Mouse (Mus musculus): ENCODE data around the gene Hspa1b.
A peak's percentile ranks its signal among the peaks of the same experiment; 100 is the strongest.
"Not testable (repeated sequence)": the region's sequence is repeated elsewhere in the genome, so short reads cannot be mapped to it uniquely, and the experiment has no call there.

Hspa1b gene

GRCm38 (mm10) chr17:34959130-34959778 is at the start of gene Hspa1b:
Gene Hspa1b (minus strand): TSS chr17:34959238.
- peak; percentile 78 for DNase-seq

- DNase-seq: no peak
Observed at GRCm38 (mm10) chr17:35007387-35007991, 48.5 kb upstream of the Hspa1b start.

- DNase-seq: not testable (repeated sequence)
Observed at GRCm38 (mm10) chr17:35005902-35006301, 46.9 kb upstream of the Hspa1b start.

- DNase-seq: no peak
Observed at GRCm38 (mm10) chr17:35005158-35005557, 46.1 kb upstream of the Hspa1b start.

- no peak for DNase-seq
Observed at GRCm38 (mm10) chr17:35004075-35004717, 45.2 kb upstream of the Hspa1b start.

GRCm38 (mm10) chr17:35003022-35003838 is 44.2 kb upstream of the Hspa1b start:
- DNase-seq: no peak

GRCm38 (mm10) chr17:35002153-35002865 is 43.3 kb upstream of the Hspa1b start:
- peak; percentile 54 for DNase-seq

- DNase-seq: peak; percentile 53
Observed at GRCm38 (mm10) chr17:35001452-35002152, 42.6 kb upstream of the Hspa1b start.

GRCm38 (mm10) chr17:35000717-35001451 is 41.8 kb upstream of the Hspa1b start, which contains the start of gene Vars:
Gene Vars (plus strand): TSS chr17:35000987.
- peak; percentile 89 for DNase-seq

GRCm38 (mm10) chr17:34999871-35000716 is 41.1 kb upstream of the Hspa1b start:
- DNase-seq: peak; percentile 70

GRCm38 (mm10) chr17:34998526-34999430 is 39.7 kb upstream of the Hspa1b start:
- no peak for DNase-seq

GRCm38 (mm10) chr17:34997142-34997483 is 38.1 kb upstream of the Hspa1b start:
- DNase-seq: no peak

- DNase-seq: no peak
Observed at GRCm38 (mm10) chr17:34996411-34997141, 37.5 kb upstream of the Hspa1b start.

GRCm38 (mm10) chr17:34995927-34996326 is 36.9 kb upstream of the Hspa1b start:
- DNase-seq: not testable (repeated sequence)

GRCm38 (mm10) chr17:34995192-34995591 is 36.2 kb upstream of the Hspa1b start:
- not testable (repeated sequence) for DNase-seq

GRCm38 (mm10) chr17:34994751-34995150 is 35.7 kb upstream of the Hspa1b start:
- no peak for DNase-seq

- no peak for DNase-seq
Observed at GRCm38 (mm10) chr17:34984218-34984617, 25.2 kb upstream of the Hspa1b start.

GRCm38 (mm10) chr17:34982328-34982727 is 23.3 kb upstream of the Hspa1b start:
- no peak for DNase-seq

Data from liver (tissue).